Mouse (Mus musculus): ENCODE results near the gene Hpn.
A peak's percentile ranks its signal among the peaks of the same experiment; 100 is the strongest.

Hpn gene

GRCm38 (mm10) chr7:31109091-31109490, 6.0 kb downstream of the Hpn start:
- DNase-seq, result peak; percentile 80

- DNase-seq, result peak; percentile 82
Measured at GRCm38 (mm10) chr7:31107781-31108180, 7.3 kb downstream of the Hpn start.

GRCm38 (mm10) chr7:31106166-31106565, 8.9 kb downstream of the Hpn start:
- DNase-seq, result no peak

GRCm38 (mm10) chr7:31105061-31105768, 9.9 kb downstream of the Hpn start:
- DNase-seq, result peak; percentile 65

GRCm38 (mm10) chr7:31100786-31101185, 14.3 kb downstream of the Hpn start:
- no peak for DNase-seq

GRCm38 (mm10) chr7:31099612-31099982, 15.5 kb downstream of the Hpn start:
- DNase-seq, result no peak

GRCm38 (mm10) chr7:31098697-31099611, 16.1 kb downstream of the Hpn start:
- no peak for DNase-seq

GRCm38 (mm10) chr7:31097583-31098248, 17.4 kb downstream of the Hpn start:
- DNase-seq, result peak; percentile 84

- DNase-seq, result no peak
Measured at GRCm38 (mm10) chr7:31096892-31097564, 18.1 kb downstream of the Hpn start.

- DNase-seq, result no peak
Measured at GRCm38 (mm10) chr7:31094774-31095501, 20.2 kb downstream of the Hpn start.

GRCm38 (mm10) chr7:31089721-31090120, 25.4 kb downstream of the Hpn start:
- DNase-seq, result no peak

GRCm38 (mm10) chr7:31088206-31088605, 26.9 kb downstream of the Hpn start:
- no peak for DNase-seq

- DNase-seq, result no peak
Measured at GRCm38 (mm10) chr7:31087262-31087661, 27.8 kb downstream of the Hpn start.

- no peak for DNase-seq
Measured at GRCm38 (mm10) chr7:31086175-31086755, 28.8 kb downstream of the Hpn start.

- DNase-seq, result no peak
Measured at GRCm38 (mm10) chr7:31085171-31085570, 29.9 kb downstream of the Hpn start.

- DNase-seq, result no peak
Measured at GRCm38 (mm10) chr7:31084140-31084539, 30.9 kb downstream of the Hpn start.

- DNase-seq, result peak; percentile 37
Measured at GRCm38 (mm10) chr7:31082831-31083588, 32.1 kb downstream of the Hpn start.

- DNase-seq, result no peak
Measured at GRCm38 (mm10) chr7:31082106-31082505, 33.0 kb downstream of the Hpn start.

GRCm38 (mm10) chr7:31081106-31081505, 34.0 kb downstream of the Hpn start:
- no peak for DNase-seq

- DNase-seq, result no peak
Measured at GRCm38 (mm10) chr7:31080611-31081010, 34.5 kb downstream of the Hpn start.

GRCm38 (mm10) chr7:31079670-31080069, 35.4 kb downstream of the Hpn start:
- DNase-seq, result no peak

All from kidney, adult 11 months (tissue).